Mouse (Mus musculus): ENCODE data around the gene Ccdc6.

The Ccdc6 gene

DNA sequence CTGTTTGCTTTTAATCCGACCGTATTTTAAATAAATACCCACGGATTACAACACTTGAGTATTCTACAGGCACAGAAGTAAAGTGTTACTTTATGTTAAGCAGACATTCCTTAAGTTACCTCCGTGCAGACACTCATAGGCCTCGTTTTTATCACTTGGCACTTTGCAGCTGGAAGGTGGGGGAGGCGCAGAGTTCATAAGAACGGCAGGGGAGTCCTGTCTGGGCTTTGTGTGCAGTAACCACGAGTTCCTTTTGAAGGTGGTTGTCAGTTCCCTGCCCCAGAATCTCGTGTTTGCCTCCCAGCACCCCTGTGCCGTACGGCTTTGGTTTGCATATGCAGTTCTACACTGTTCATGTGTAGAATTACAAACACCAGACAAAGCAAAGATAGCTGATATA lies 70.7 kb downstream of the Ccdc6 start:
- DNase-seq (ENCODE audit: low spot score in 2 of 2) = no peak

- no peak for DNase-seq (ENCODE audit: low spot score in 2 of 2)
Observed at GRCm38 (mm10) chr10:70168396-70168795, 71.5 kb downstream of the Ccdc6 start.

DNA sequence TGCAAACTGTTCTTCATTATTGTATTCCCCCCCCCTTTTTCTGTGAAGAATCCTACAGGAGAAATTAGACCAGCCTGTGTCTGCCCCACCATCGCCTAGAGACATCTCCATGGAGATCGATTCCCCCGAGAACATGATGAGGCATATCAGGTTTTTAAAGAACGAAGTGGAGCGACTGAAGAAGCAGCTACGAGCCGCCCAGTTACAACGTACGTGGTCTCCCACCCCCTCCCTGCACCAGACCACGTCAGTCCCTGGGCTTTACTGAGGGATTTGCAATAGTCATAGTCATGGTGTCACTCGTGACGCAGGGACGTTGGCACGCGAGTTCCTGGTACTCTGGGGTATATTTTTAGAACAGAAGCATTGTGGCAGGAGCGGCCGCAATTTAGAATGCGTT lies 72.1 kb downstream of the Ccdc6 start:
- peak; percentile 33 to 53 for DNase-seq (ENCODE audit: low spot score in 2 of 2)

DNA sequence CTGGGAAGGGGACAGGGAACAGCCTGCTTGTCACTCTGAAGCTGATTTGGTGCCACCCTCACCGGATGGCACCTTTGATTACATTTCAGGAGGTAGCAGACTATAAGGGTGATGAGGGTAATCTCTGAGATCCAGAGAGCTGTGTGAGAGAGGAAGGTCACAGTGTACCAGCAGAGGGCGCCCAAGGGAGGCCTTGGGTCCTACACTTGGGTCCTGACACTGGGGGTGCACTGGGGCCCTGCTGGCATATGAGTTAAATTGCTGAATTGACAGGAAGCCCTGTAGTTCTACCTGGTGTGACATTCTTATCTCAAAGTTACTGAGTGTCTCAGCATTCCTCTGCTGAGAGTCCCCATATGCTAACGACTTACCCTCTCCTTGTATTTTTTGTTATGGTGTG lies 76.4 kb downstream of the Ccdc6 start:
- peak in 1 of 2 experiments; percentile 40 for DNase-seq (ENCODE audit: low spot score in 2 of 2)

GRCm38 (mm10) chr10:70174494-70175190 lies 77.7 kb downstream of the Ccdc6 start:
- DNase-seq (ENCODE audit: low spot score in 2 of 2) = no peak

GRCm38 (mm10) chr10:70180727-70181126 lies 83.8 kb downstream of the Ccdc6 start:
- no peak for DNase-seq (ENCODE audit: low spot score in 2 of 2)

DNA sequence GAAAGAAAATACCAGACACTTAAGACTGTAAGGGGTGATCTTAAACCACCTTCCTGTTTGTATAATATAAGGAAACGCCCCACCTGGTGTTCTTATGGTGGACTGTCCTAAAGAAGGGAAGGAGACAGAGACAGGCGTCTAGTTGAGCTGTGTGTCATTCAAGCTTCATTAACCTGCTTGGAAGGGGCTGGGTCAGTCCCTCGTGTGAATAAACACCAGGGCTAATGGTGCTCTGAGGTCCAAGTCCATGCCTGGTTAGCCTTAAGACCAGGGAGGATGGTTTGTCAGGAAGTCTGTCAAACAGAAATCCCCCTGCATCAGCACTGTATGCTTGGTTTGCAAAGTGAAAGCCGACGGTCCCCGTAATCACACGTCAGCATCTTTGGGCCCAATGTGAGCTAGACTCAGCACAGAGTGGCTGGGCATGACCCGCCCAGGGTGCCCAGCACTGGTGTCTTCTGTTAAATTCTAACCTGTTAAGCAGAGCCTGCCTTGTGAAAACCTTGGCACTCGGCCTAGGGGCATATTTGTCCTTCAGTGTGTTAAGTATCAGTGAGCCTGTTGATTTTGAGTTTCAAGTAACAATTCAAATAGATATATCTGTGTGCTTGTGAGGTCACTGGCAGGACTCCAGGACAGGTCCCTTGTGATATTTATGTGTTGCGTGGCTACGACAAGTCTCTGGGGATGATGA lies 84.5 kb downstream of the Ccdc6 start:
- DNase-seq (ENCODE audit: low spot score in 2 of 2) = no peak

GRCm38 (mm10) chr10:70183210-70184080 lies 86.5 kb downstream of the Ccdc6 start:
- no peak for DNase-seq (ENCODE audit: low spot score in 2 of 2)

DNA sequence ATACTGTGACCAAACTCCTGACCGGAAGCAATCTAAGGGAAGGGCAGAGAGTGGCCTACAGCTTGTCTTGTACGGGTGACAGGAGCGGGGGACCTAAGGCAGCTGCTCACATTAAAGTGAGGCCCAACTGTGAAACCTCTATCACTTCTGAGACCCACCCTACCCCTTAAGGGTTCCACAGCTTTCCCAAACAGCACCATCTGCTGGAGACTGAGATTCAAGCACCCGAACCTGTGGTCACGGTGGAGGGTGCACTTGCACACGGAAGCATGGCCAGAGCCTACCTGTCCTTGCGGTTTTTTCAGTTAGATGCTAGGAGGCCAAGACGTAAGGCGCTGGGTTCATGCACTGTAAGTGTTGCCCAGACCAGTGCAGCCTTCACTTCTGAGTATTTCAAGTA lies 89.2 kb downstream of the Ccdc6 start:
- DNase-seq (ENCODE audit: low spot score in 2 of 2) = no peak

DNA sequence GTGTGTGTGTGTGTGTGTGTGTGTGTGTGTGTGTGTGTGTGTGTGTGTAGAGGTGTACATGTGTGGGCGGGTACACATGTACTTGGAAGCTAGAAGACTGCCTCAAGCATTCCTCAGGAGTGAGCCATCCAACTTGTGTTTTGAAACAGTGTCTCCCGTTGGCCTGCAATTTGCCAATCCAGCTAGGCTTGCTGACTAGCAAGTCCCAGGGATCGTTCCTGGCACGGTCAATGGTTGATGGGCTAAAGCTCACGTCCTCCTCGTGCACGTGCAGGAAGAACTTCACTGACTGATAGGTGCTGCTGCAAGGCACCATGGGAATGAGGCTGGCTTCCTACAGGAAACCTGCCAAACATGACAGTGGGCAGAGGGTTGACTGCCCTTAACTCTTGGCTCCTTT lies 89.7 kb downstream of the Ccdc6 start:
- DNase-seq (ENCODE audit: low spot score in 2 of 2) = no peak

- DNase-seq (ENCODE audit: low spot score in 2 of 2) = no peak
Observed at GRCm38 (mm10) chr10:70189864-70190263, 92.9 kb downstream of the Ccdc6 start.

DNA sequence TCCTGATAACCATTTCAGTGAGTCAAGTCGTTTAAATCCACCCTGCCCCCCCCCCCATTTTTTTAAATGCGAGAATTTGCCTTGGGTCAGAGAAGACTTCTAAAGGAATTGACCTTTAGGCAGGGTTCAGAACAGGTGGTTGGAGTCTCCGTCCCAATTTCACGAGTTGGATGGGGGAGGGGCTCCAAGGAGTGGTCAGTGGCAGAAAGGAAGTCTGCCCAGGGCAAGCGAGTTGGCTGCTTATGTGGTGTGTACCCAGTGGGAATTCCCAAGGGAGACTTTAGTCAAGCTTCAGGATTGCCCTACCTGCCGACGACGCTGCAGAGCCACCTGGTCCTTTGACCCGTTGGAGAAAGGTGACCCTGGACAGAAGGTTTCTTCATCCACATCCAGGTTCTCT lies 97.4 kb downstream of the Ccdc6 start:
- DNase-seq (ENCODE audit: low spot score in 2 of 2) = no peak

DNA sequence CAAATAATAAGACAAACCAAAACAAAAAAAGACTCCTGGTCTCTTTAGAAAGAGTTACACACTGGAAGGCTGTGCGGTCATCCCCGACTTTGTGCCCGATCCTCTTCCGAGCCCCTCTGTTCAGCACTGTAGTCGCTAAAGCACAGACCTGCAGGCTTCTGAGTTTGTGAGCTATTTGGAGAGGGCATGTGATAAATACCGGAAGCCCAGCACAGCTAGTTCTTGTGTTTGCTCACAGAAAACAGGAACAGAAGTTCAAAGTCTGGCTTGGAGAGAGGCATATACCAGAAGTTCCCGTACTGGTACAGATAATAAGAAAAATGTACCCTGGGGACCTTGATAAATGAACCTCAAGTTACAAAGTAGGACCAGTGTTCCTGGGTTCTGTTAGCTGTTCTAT lies 98.4 kb downstream of the Ccdc6 start:
- no peak for DNase-seq (ENCODE audit: low spot score in 2 of 2)

- no peak for DNase-seq (ENCODE audit: low spot score in 2 of 2)
Observed at GRCm38 (mm10) chr10:70195786-70196185, 98.9 kb downstream of the Ccdc6 start.

- DNase-seq (ENCODE audit: low spot score in 2 of 2) = no peak
Observed at GRCm38 (mm10) chr10:70196666-70197065, 99.7 kb downstream of the Ccdc6 start.

GRCm38 (mm10) chr10:70197601-70198000 lies 100.7 kb downstream of the Ccdc6 start:
- DNase-seq (ENCODE audit: low spot score in 2 of 2) = no peak

GRCm38 (mm10) chr10:70198012-70198411 lies 101.1 kb downstream of the Ccdc6 start:
- no peak for DNase-seq (ENCODE audit: low spot score in 2 of 2)

GRCm38 (mm10) chr10:70198951-70199463 lies 102.1 kb downstream of the Ccdc6 start:
- no peak for DNase-seq (ENCODE audit: low spot score in 2 of 2)

GRCm38 (mm10) chr10:70199466-70200210 lies 102.7 kb downstream of the Ccdc6 start:
- no peak for DNase-seq (ENCODE audit: low spot score in 2 of 2)

DNA sequence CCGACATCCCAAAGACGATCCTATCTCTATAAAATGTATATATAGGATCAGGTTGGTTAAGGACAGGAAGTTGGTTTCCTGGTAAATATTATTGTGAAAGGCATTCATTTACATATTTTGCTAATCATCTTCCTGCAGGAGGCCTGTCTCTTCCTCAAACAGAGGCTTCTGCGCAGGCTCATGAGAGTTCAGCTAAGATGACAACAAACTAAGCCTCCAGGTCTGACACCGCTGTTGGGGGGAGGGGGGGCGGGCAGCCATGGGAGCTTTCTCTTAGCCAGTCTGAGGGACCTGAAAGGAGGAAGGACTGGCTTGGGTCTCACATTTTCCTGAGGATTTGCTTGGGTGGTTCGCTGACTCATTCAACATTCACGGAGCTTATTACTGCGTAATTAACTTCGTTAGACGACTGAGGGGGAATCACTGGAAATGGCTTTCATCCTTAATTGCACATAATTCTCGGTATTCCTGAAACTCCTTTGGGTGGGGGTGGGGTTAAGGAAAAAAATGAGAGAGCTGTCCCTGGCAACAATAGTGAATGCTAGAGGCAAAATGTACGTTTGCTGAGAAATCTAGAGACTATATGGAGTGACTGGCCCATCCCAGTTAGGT lies 104.1 kb downstream of the Ccdc6 start:
- DNase-seq (ENCODE audit: low spot score in 2 of 2) = no peak
